Mouse (Mus musculus): ENCODE data around the gene Laptm4a. TPM values are rescaled to one million over a fixed set of nuclear protein-coding genes. Genes with fewer than 3 reads are reported as not detected.

Laptm4a gene
- polyA plus RNA-seq, 1 experiment = 363 TPM

- WGBS = 40% methylated on average over 4 of the region's 4 CpGs
- no peak for TF ChIP-seq POLR2A (IDR thresholded peaks at IDR 0.05; ENCODE audit: borderline replicate concordance, extremely low read depth, low read depth, low read length)
- TF ChIP-seq CTCF (IDR thresholded peaks at IDR 0.05; ENCODE audit: insufficient read depth, low read length) = no peak
- Histone ChIP-seq H3K4me3 (replicated peaks; ENCODE audit: extremely low read depth, low read depth, low read length) (no peak overlapping the region), H3K4me1 (ENCODE audit: control insufficient read depth, insufficient read depth, low read length) (no peaks in the 10 kb centered on the region)
- DNase-seq = no peak
Observed at GRCm38 (mm10) chr12:8941699-8942392, 20.4 kb downstream of the Laptm4a start.

DNA sequence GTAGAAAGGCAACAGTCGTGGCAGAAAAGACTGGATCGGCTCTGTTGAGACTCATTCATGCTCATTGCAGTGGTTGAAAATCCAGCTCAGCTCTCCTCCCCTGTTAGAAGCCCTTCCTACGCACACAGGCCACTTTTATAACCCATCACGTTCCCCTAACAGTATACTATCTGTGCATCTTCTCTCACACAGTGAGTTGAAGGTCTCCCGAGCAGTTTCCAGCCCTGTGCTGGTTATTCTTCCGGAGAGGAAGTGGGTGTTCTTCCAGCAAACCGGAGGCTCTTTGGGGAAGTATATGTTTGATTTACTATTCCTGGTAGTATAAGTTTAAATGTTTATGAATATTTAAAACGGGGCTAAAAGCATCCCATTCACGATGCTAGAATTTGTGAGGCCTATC lies 25.7 kb downstream of the Laptm4a start:
- TF ChIP-seq CTCF (IDR thresholded peaks at IDR 0.05; ENCODE audit: insufficient read depth, low read length) = no peak
- no peak for TF ChIP-seq POLR2A (IDR thresholded peaks at IDR 0.05; ENCODE audit: borderline replicate concordance, extremely low read depth, low read depth, low read length)
- peaks cover 7% of the 10 kb centered on the region for H3K4me1 ChIP-seq (ENCODE audit: control insufficient read depth, insufficient read depth, low read length)
- DNase-seq = no peak
- WGBS = 27% methylated on average over 9 of the region's 9 CpGs
- H3K4me3 ChIP-seq (replicated peaks; ENCODE audit: extremely low read depth, low read depth, low read length) = no peak overlapping the region

GRCm38 (mm10) chr12:8947714-8948464 lies 26.4 kb downstream of the Laptm4a start, which contains the start of gene Matn3:
TSS of gene Matn3 (plus strand) at chr12:8947929.
- 4% methylated on average over 42 of the region's 42 CpGs for WGBS
- H3K4me1 ChIP-seq (ENCODE audit: control insufficient read depth, insufficient read depth, low read length) = peaks cover 7% of the 10 kb centered on the region
- peak; percentile 82 for DNase-seq
- TF ChIP-seq POLR2A (IDR thresholded peaks at IDR 0.05; ENCODE audit: borderline replicate concordance, extremely low read depth, low read depth, low read length) = 0 out of 2 replicates have a peak, but pooled peaks have one; percentile 14
- no peak for TF ChIP-seq CTCF (IDR thresholded peaks at IDR 0.05; ENCODE audit: insufficient read depth, low read length)
- peak within 1 kb of the TSS; percentile 19 for H3K4me3 ChIP-seq (replicated peaks; ENCODE audit: extremely low read depth, low read depth, low read length)

DNA sequence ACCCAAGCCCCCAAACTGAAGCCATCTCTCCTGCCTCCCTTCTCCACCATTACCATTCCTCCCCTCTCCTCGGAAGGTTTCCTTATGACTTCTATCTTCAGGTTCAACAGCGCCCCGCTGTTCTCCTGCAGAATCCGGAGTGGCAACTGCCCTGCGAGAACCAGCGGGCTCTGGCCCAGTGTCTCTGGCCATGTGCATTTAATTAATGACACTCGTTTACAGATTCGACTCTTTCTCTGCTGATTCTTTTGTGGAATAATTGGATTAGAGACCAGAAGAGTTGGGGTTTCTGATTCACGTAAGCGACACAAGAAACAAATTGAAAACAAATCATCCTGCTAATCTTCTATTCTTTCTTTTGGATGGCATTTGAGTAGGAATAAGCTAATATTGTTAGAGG lies 31.7 kb downstream of the Laptm4a start:
- H3K4me1 ChIP-seq (ENCODE audit: control insufficient read depth, insufficient read depth, low read length) = peaks cover 4% of the 10 kb centered on the region
- 86% methylated on average over 10 of the region's 10 CpGs for WGBS
- TF ChIP-seq POLR2A (IDR thresholded peaks at IDR 0.05; ENCODE audit: borderline replicate concordance, extremely low read depth, low read depth, low read length) (no peak), CTCF (IDR thresholded peaks at IDR 0.05; ENCODE audit: insufficient read depth, low read length) (no peak)
- no peak for DNase-seq
- H3K4me3 ChIP-seq (replicated peaks; ENCODE audit: extremely low read depth, low read depth, low read length) = no peak overlapping the region

DNA sequence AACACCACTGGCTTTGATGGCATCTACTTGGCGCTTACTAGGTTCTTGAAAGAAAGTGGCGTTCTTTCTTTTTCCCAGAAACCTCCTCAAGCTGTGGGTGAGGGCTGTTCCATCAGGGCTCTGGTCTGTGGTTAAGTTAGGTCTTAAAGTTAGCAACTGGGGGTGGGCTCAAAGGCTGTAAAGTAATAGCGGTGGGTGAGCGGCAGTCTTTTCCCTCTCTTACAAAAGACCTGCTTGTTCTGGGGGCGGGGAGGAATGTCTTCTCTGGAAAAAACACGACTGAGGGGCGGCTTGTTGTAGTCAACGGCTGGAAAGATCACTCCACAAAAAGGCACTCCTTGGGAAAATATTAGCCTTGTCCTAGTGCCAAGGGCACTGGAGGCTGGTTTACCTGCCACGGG lies 32.7 kb downstream of the Laptm4a start:
- H3K4me3 ChIP-seq (replicated peaks; ENCODE audit: extremely low read depth, low read depth, low read length) = no peak overlapping the region
- DNase-seq = peak; percentile 42
- peaks cover 2% of the 10 kb centered on the region; the same call in 1 of the 2 replicates for H3K4me1 ChIP-seq (ENCODE audit: control insufficient read depth, insufficient read depth, low read length)
- WGBS = 65% methylated on average over 9 of the region's 9 CpGs
- TF ChIP-seq POLR2A (IDR thresholded peaks at IDR 0.05; ENCODE audit: borderline replicate concordance, extremely low read depth, low read depth, low read length) (no peak), CTCF (IDR thresholded peaks at IDR 0.05; ENCODE audit: insufficient read depth, low read length) (no peak)

GRCm38 (mm10) chr12:8961607-8962316 lies 40.3 kb downstream of the Laptm4a start:
- Histone ChIP-seq H3K4me3 (replicated peaks; ENCODE audit: extremely low read depth, low read depth, low read length) (no peak overlapping the region), H3K4me1 (ENCODE audit: control insufficient read depth, insufficient read depth, low read length) (no peaks in the 10 kb centered on the region)
- TF ChIP-seq CTCF (IDR thresholded peaks at IDR 0.05; ENCODE audit: insufficient read depth, low read length) (no peak), POLR2A (IDR thresholded peaks at IDR 0.05; ENCODE audit: borderline replicate concordance, extremely low read depth, low read depth, low read length) (no peak)
- DNase-seq = no peak
- WGBS = 66% methylated on average over 9 of the region's 9 CpGs

DNA sequence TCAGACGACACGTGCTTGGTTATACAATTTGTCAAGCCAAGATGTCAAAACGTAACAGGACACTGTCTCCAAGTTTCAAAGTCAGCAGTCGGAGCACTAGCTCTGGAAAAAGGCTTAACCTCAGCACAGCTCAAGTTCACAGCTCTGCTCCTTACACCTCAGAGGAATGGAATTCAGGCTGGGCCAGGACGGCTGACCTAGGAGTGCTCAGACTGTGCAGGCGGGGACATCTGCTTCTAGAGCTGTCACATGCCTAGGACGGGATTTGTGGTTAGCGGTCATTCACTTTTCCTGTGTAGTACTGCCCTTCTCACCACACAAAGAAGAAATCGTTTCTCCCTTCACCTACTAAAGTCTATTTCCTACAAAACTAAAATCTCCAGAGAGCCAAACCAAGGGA lies 48.4 kb downstream of the Laptm4a start:
- peaks cover 4% of the 10 kb centered on the region for H3K4me1 ChIP-seq (ENCODE audit: control insufficient read depth, insufficient read depth, low read length)
- WGBS = 10% methylated on average over 9 of the region's 9 CpGs
- TF ChIP-seq CTCF (IDR thresholded peaks at IDR 0.05; ENCODE audit: insufficient read depth, low read length) = no peak
- no peak for TF ChIP-seq POLR2A (IDR thresholded peaks at IDR 0.05; ENCODE audit: borderline replicate concordance, extremely low read depth, low read depth, low read length)
- no peak overlapping the region for H3K4me3 ChIP-seq (replicated peaks; ENCODE audit: extremely low read depth, low read depth, low read length)
- DNase-seq = peak; percentile 47

GRCm38 (mm10) chr12:8973820-8974465 lies 52.5 kb downstream of the Laptm4a start, which contains the start of gene Wdr35:
TSS of gene Wdr35 (plus strand) at chr12:8973892.
- H3K4me1 ChIP-seq (ENCODE audit: control insufficient read depth, insufficient read depth, low read length) = peaks cover 4% of the 10 kb centered on the region
- TF ChIP-seq POLR2A (IDR thresholded peaks at IDR 0.05; ENCODE audit: borderline replicate concordance, extremely low read depth, low read depth, low read length) (peak; percentile 71; the same call in 1 of the 2 replicates), CTCF (IDR thresholded peaks at IDR 0.05; ENCODE audit: insufficient read depth, low read length) (no peak)
- WGBS = under 1% methylated on average over 45 of the region's 45 CpGs
- H3K4me3 ChIP-seq (replicated peaks; ENCODE audit: extremely low read depth, low read depth, low read length) = peak within 1 kb of the TSS; percentile 77
- peak; percentile 82 for DNase-seq

GRCm38 (mm10) chr12:8975076-8975475 lies 53.6 kb downstream of the Laptm4a start:
- DNase-seq = no peak
- no peak overlapping the region for H3K4me3 ChIP-seq (replicated peaks; ENCODE audit: extremely low read depth, low read depth, low read length)
- WGBS = 87% methylated on average over 3 of the region's 3 CpGs
- peaks cover 4% of the 10 kb centered on the region for H3K4me1 ChIP-seq (ENCODE audit: control insufficient read depth, insufficient read depth, low read length)
- TF ChIP-seq POLR2A (IDR thresholded peaks at IDR 0.05; ENCODE audit: borderline replicate concordance, extremely low read depth, low read depth, low read length) (no peak), CTCF (IDR thresholded peaks at IDR 0.05; ENCODE audit: insufficient read depth, low read length) (no peak)

Other genes with a start within 250 kb of the Laptm4a start
- gene Pum2, start 247.5 kb upstream of the Laptm4a start, polyA plus RNA-seq (2012; rRNA removed) = 48.9 and 59.1 TPM in 2 replicates
- 200 and 209 TPM in 2 replicates for gene Sdc1, start 150.3 kb upstream of the Laptm4a start, polyA plus RNA-seq (2012; rRNA removed)
- gene Matn3, start 26.3 kb downstream of the Laptm4a start, polyA plus RNA-seq (2012; rRNA removed) = 0.07 TPM in 1 of 2 replicates, not detected in the other
- 2.5 and 5.0 TPM in 2 replicates for gene Wdr35, start 52.2 kb downstream of the Laptm4a start, polyA plus RNA-seq (2012; rRNA removed)
- 6.5 and 10.5 TPM in 2 replicates for gene Ttc32, start 108.3 kb downstream of the Laptm4a start, polyA plus RNA-seq (2012; rRNA removed)

Measured in lung, adult 2 months (tissue).